Comparison of ENCODE assay signal across 8 mouse cellular contexts in the genomic region with DNA sequence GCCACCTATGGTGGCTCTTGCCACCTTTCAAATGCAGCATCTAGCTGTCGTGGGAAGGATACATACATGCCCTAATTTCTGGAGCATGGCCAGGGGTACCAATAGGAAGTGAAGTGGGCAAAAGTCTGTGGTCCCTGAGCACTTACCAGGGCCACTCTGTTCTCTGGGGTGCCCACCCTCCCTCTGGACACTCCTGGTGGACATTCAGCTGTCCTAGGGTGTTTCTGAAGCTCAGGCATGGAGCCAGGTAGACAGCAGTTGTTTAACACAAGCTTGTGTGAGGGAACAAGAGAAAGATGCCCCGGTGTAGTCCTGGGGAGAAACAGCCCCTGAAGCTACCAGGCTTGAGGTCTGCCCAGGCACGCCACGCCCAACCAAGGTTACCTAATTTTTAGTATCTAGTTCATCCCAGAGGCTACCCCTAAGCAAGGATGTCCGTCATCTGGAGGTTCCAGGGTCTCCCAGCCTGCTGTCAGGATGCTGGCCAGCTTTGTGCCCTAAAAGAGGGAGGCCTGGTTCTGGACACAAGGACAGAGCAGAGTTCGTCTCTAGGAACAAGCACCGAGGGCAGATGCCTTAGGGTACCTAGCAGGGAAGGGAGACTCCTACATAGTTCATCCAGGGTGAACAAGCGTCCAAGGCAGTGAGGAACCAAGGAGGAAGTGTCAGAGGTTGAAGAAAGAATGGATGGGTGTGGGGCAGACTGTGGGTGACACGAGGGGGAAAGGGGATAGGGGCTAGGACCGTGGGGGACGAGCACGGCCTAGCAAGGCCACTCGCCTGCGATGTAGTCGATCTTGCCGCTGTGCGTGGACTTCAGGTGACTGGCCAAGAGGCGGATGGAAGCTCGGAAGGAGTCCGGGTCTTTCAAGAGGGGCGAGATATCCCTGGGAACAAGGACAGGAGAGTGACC. TPM values are rescaled to one million over a fixed set of nuclear protein-coding genes. Genes with fewer than 3 reads are reported as not detected.
DNase-seq lines count a peak whose midpoint lies in the region; ATAC-seq and TF ChIP-seq lines count a peak whose summit lies in the region.

No protein-coding gene starts in this region.

- peaks cover 17% of the 10 kb centered on the region for H3K36me3 ChIP-seq in heart, postnatal 0 days (replicated peaks; ENCODE audit: control insufficient read depth, insufficient read depth, low read length)

- H3K9ac ChIP-seq in heart, postnatal 0 days (replicated peaks; ENCODE audit: low read depth, low read length) = peak overlapping the region; percentile 60

- H3K4me2 ChIP-seq in heart, postnatal 0 days (ENCODE audit: low read depth, low read length) = peak overlapping the region; percentile 83

- TF ChIP-seq CTCF in layer of hippocampus, adult 2 months (conservative IDR thresholded peaks at IDR 0.05) = no peak
- TF ChIP-seq CTCF in bone marrow macrophage, adult 2 months (IDR thresholded peaks at IDR 0.05; ENCODE audit: low read depth, low read length) = no peak
- TF ChIP-seq CTCF in heart, postnatal 0 days (IDR thresholded peaks at IDR 0.05; ENCODE audit: low read depth) = no peak

- H3K27ac ChIP-seq in layer of hippocampus, adult 2 months = peak overlapping the region; percentile 90
- peak overlapping the region; percentile 67 for H3K27ac ChIP-seq in bone marrow macrophage, adult 2 months (ENCODE audit: insufficient read depth, low read depth, low read length)
- H3K27ac ChIP-seq in heart, postnatal 0 days (ENCODE audit: low read depth) = peak overlapping the region; percentile 47; the same call in 1 of the 2 replicates

- peaks cover 12% of the 10 kb centered on the region for H3K4me1 ChIP-seq in bone marrow macrophage, adult 2 months (ENCODE audit: control insufficient read depth, insufficient read depth, low read length)
- peaks cover 20% of the 10 kb centered on the region for H3K4me1 ChIP-seq in heart, postnatal 0 days (ENCODE audit: control insufficient read depth, insufficient read depth)

- peak overlapping the region; percentile 88 for H3K4me3 ChIP-seq in layer of hippocampus, adult 2 months
- peak overlapping the region; percentile 73 for H3K4me3 ChIP-seq in bone marrow macrophage, adult 2 months (ENCODE audit: insufficient read depth, low read length)
- H3K4me3 ChIP-seq in heart, postnatal 0 days (ENCODE audit: low read depth, low read length) = peak overlapping the region; percentile 68

- no peaks in the 10 kb centered on the region for H3K27me3 ChIP-seq in heart, postnatal 0 days (ENCODE audit: control insufficient read depth, insufficient read depth, low read length)

- no peaks in the 10 kb centered on the region for H3K9me3 ChIP-seq in heart, postnatal 0 days (replicated peaks; ENCODE audit: control insufficient read depth, low read length)

- TF ChIP-seq EP300 in heart, postnatal 0 days (IDR thresholded peaks at IDR 0.05; ENCODE audit: low read depth) = no peak

- WGBS in heart, postnatal 0 days = 16% methylated on average over 21 of the region's 21 CpGs

- TF ChIP-seq POLR2A in bone marrow macrophage, adult 2 months (IDR thresholded peaks at IDR 0.05; ENCODE audit: borderline replicate concordance, low read depth, low read length) = no peak

- no peak for DNase-seq in layer of hippocampus, adult 2 months (ENCODE audit: low spot score in 2 of 2)
- no peak for DNase-seq in layer of hippocampus, postnatal 25 days (ENCODE audit: extremely low spot score in 1 of 2, low spot score in 1 of 2)
- DNase-seq in heart, postnatal 0 days (ENCODE audit: low spot score) = no peak
- DNase-seq in ovary, postnatal 36 days (ENCODE audit: low spot score) = no peak
- no peak for DNase-seq in urinary bladder, postnatal 25 days (ENCODE audit: low spot score)
- no peak for DNase-seq in urinary bladder, adult 18-20 months (ENCODE audit: low spot score in 2 of 2)

- peak; percentile 11; the same call in 1 of the 2 replicates for ATAC-seq in heart, postnatal 0 days (ENCODE audit: insufficient read depth, low read depth)
- peak; percentile 17 for ATAC-seq in megakaryocyte progenitor cell, adult 5-6 weeks (replicated peaks; ENCODE audit: poor library complexity)

RNA-seq across cellular contexts. Expression of a gene that starts 0.7 kb away (rescaled TPM):
- total RNA-seq in layer of hippocampus, adult 2 months (2021) = 10 to 100 TPM; 60.7 to 62.3 TPM
- total RNA-seq in layer of hippocampus, postnatal 25 days (2021) = 10 to 100 TPM; 62.5 to 69.6 TPM
- 187 and 203 TPM in 2 replicates for polyA plus RNA-seq in bone marrow macrophage, adult 2 months (2012; ENCODE audit: insufficient read depth, insufficient read length, missing spikeins)
- 106 and 112 TPM in 2 replicates for total RNA-seq in heart, postnatal 0 days (2014; rRNA removed; ENCODE audit: low replicate concordance)
- polyA plus RNA-seq in heart, postnatal 0 days (2015; fragmentation: Nextera tagmentation; extraction: Ambion mirVana) = 104 and 119 TPM in 2 replicates
- total RNA-seq in megakaryocyte progenitor cell, adult 5-6 weeks (2015) = 258 and 268 TPM in 2 replicates
- 117 and 152 TPM in 2 replicates for total RNA-seq in megakaryocyte progenitor cell, adult 5-6 weeks (2017)

RNA-seq across cellular contexts. Expression of a gene that starts 8.2 kb away (rescaled TPM):
- 1 to 10 TPM; 1.3 to 1.6 TPM for total RNA-seq in layer of hippocampus, adult 2 months (2021)
- 1 to 10 TPM; 1.1 to 1.6 TPM for total RNA-seq in layer of hippocampus, postnatal 25 days (2021)
- polyA plus RNA-seq in bone marrow macrophage, adult 2 months (2012; ENCODE audit: insufficient read depth, insufficient read length, missing spikeins) = 18.5 and 22.9 TPM in 2 replicates
- 27.5 and 52.3 TPM in 2 replicates for total RNA-seq in heart, postnatal 0 days (2014; rRNA removed; ENCODE audit: low replicate concordance)
- 9.9 and 10.0 TPM in 2 replicates for polyA plus RNA-seq in heart, postnatal 0 days (2015; fragmentation: Nextera tagmentation; extraction: Ambion mirVana)
- total RNA-seq in megakaryocyte progenitor cell, adult 5-6 weeks (2015) = 52.4 and 62.0 TPM in 2 replicates
- total RNA-seq in megakaryocyte progenitor cell, adult 5-6 weeks (2017) = 40.8 and 49.6 TPM in 2 replicates

RNA-seq across cellular contexts. Expression of a gene that starts 24.9 kb away (rescaled TPM):
- total RNA-seq in layer of hippocampus, adult 2 months (2021) = 1 to 10 TPM; 3.1 to 5.5 TPM
- 1 to 10 TPM; 3.6 to 5.7 TPM for total RNA-seq in layer of hippocampus, postnatal 25 days (2021)
- 32.1 and 36.2 TPM in 2 replicates for polyA plus RNA-seq in bone marrow macrophage, adult 2 months (2012; ENCODE audit: insufficient read depth, insufficient read length, missing spikeins)
- total RNA-seq in heart, postnatal 0 days (2014; rRNA removed; ENCODE audit: low replicate concordance) = 87.0 and 92.7 TPM in 2 replicates
- polyA plus RNA-seq in heart, postnatal 0 days (2015; fragmentation: Nextera tagmentation; extraction: Ambion mirVana) = 8.0 and 10.1 TPM in 2 replicates
- total RNA-seq in megakaryocyte progenitor cell, adult 5-6 weeks (2015) = 25.8 and 38.5 TPM in 2 replicates
- total RNA-seq in megakaryocyte progenitor cell, adult 5-6 weeks (2017) = 15.5 and 22.3 TPM in 2 replicates

RNA-seq across cellular contexts. Expression of a gene that starts 35.3 kb away (rescaled TPM):
- total RNA-seq in layer of hippocampus, adult 2 months (2021) = 10 to 100 TPM; 11.8 to 13.9 TPM
- total RNA-seq in layer of hippocampus, postnatal 25 days (2021) = 10 to 100 TPM; 11.2 TPM
- polyA plus RNA-seq in bone marrow macrophage, adult 2 months (2012; ENCODE audit: insufficient read depth, insufficient read length, missing spikeins) = 32.8 and 36.7 TPM in 2 replicates
- 11.6 and 16.1 TPM in 2 replicates for total RNA-seq in heart, postnatal 0 days (2014; rRNA removed; ENCODE audit: low replicate concordance)
- polyA plus RNA-seq in heart, postnatal 0 days (2015; fragmentation: Nextera tagmentation; extraction: Ambion mirVana) = 5.7 and 7.2 TPM in 2 replicates
- total RNA-seq in megakaryocyte progenitor cell, adult 5-6 weeks (2015) = 30.3 and 31.8 TPM in 2 replicates
- total RNA-seq in megakaryocyte progenitor cell, adult 5-6 weeks (2017) = 32.2 and 33.1 TPM in 2 replicates

RNA-seq across cellular contexts. Expression of a gene that starts 35.4 kb away (rescaled TPM):
- 10 to 100 TPM; 77.3 to 88.6 TPM for total RNA-seq in layer of hippocampus, adult 2 months (2021)
- total RNA-seq in layer of hippocampus, postnatal 25 days (2021) = 10 to 100 TPM; 75.2 to 87.6 TPM
- 55.0 and 59.6 TPM in 2 replicates for polyA plus RNA-seq in bone marrow macrophage, adult 2 months (2012; ENCODE audit: insufficient read depth, insufficient read length, missing spikeins)
- total RNA-seq in heart, postnatal 0 days (2014; rRNA removed; ENCODE audit: low replicate concordance) = 3.1 and 5.2 TPM in 2 replicates
- 68.8 and 70.9 TPM in 2 replicates for polyA plus RNA-seq in heart, postnatal 0 days (2015; fragmentation: Nextera tagmentation; extraction: Ambion mirVana)
- total RNA-seq in megakaryocyte progenitor cell, adult 5-6 weeks (2015) = 41.5 and 52.4 TPM in 2 replicates
- 18.0 and 27.9 TPM in 2 replicates for total RNA-seq in megakaryocyte progenitor cell, adult 5-6 weeks (2017)

Comparison
In these comparisons a context has a peak if more than half of its experiments do, and no peak if none do; other contexts are left out.
1. RNA of a gene that starts 8.2 kb away (total RNA-seq): 40.8 to 62.0 TPM in megakaryocyte progenitor cell, adult 5-6 weeks and 27.5 to 52.3 TPM in heart, postnatal 0 days; 1.1 to 1.6 TPM in layer of hippocampus, postnatal 25 days and 1.3 to 1.6 TPM in layer of hippocampus, adult 2 months; every median in the first group is over 10 times any median in the second.
2. Peak in every context shown above with its lines, with median percentiles within 50 percentile points of each other: H3K27ac ChIP-seq and H3K4me3 ChIP-seq.